Mouse (Mus musculus) stomach, embryonic 14.5 days (tissue): ENCODE results near the gene Tenm3. TPM values are rescaled to one million over a fixed set of nuclear protein-coding genes. Genes with fewer than 3 reads are reported as not detected.
"Not testable (repeated sequence)": the region's sequence is repeated elsewhere in the genome, so short reads cannot be mapped to it uniquely, and the experiment has no call there.

ENCODE experiments used
- ATAC-seq: fragments of 200-750 bp; cut with Nextera tagmentation; 2 replicates; pipeline ENCODE4 v1.8.0; 2017; ENCODE audit warnings: low read depth, moderate TSS enrichment; ENCODE audit not compliant: insufficient number of reproducible peaks, insufficient read depth, low FRiP score
- H3K27ac ChIP-seq: fragments of 300-500 bp; sonication (generic); 2 replicates; pipeline ENCODE4 v1.5.1; 2014; ENCODE audit warnings: mild to moderate bottlenecking, low read length, moderate library complexity, mixed read lengths
- H3K27me3 ChIP-seq: fragments of 300-500 bp; sonication (generic); 2 replicates; pipeline ENCODE4 v1.6.1; 2014; ENCODE audit warnings: low read length, control low read depth, mixed read lengths; ENCODE audit not compliant: control insufficient read depth, insufficient read depth
- H3K36me3 ChIP-seq: fragments of 300-500 bp; sonication (generic); 2 replicates; pipeline ENCODE4 v1.6.1; 2014; ENCODE audit warnings: mild to moderate bottlenecking, control low read depth, low read length, moderate library complexity, mixed read lengths; ENCODE audit not compliant: control insufficient read depth, insufficient read depth
- H3K4me1 ChIP-seq: fragments of 300-500 bp; sonication (generic); 2 replicates; pipeline ENCODE4 v1.6.1; 2014; ENCODE audit warnings: low read length, control low read depth, mixed read lengths; ENCODE audit not compliant: control insufficient read depth, insufficient read depth
- H3K4me2 ChIP-seq: fragments of 300-500 bp; sonication (generic); replicated peaks from 2 replicates; pipeline ENCODE4 v1.6.1; 2014; ENCODE audit warnings: low read depth, low read length, control low read depth
- H3K4me3 ChIP-seq: fragments of 300-500 bp; sonication (generic); 2 replicates; pipeline ENCODE4 v1.5.1; 2014; ENCODE audit warnings: low read depth, low read length, control low read depth
- H3K9ac ChIP-seq: fragments of 300-500 bp; sonication (generic); replicated peaks from 2 replicates; pipeline ENCODE4 v1.6.1; 2014; ENCODE audit warnings: low read depth, mild to moderate bottlenecking, control low read depth, low read length, moderate library complexity, mixed read lengths
- H3K9me3 ChIP-seq: fragments of 300-500 bp; sonication (generic); 2 replicates; pipeline ENCODE4 v1.6.1; 2016; ENCODE audit warnings: low read depth, low read length, control low read depth; ENCODE audit not compliant: control insufficient read depth
- WGBS: fragments of 180-500 bp; shearing (Covaris S2); extraction: QIAGEN DNeasy Blood & Tissue Kit; methylation state at CpG from one replicate; pipeline ENCODE4 v1.1.7; 2014; 5-methylcytosine and 5-hydroxymethylcytosine counted together
- polyA plus RNA-seq: library from polyadenylated mRNA; unstranded; fragments of >200 nt; fragmentation: Nextera tagmentation; extraction: Ambion mirVana; gene quantifications from 2 replicates; pipeline ENCODE4 v1.2.1, GENCODE M21; 2014

Tenm3 gene
- polyA plus RNA-seq, 1 experiment from 2014 or later = 29.8 TPM

DNA sequence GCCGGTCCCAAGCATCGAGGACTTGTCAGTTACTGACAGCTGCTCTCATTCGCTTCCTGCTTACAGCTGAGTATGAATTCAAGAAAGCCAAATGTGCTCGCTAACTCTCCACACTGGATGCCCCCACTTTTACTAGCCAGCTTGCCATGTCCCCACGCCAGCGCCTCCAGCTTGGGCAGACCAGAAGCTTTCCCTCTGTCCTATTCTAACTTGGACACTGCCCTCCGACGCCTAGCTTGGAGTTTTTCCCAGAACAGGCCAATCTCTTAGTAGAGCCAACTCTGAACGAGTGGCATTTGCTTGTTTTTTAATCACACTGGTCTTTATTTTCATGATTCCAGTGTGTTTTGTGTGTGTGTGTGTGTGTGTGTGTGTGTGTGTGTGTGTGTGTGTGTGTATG, 644.6 kb downstream of the Tenm3 start:
- Histone ChIP-seq H3K4me3 (no peak overlapping the region), H3K9ac (no peak overlapping the region), H3K4me1 (no peaks in the 10 kb centered on the region), H3K27me3 (no peaks in the 10 kb centered on the region), H3K4me2 (no peak overlapping the region), H3K27ac (no peak overlapping the region), H3K36me3 (no peaks in the 10 kb centered on the region), H3K9me3 (peaks cover 2% of the 10 kb centered on the region; the same call in 1 of the 2 replicates)
- 92% methylated on average over 9 of the region's 9 CpGs for WGBS
- no peak for ATAC-seq

DNA sequence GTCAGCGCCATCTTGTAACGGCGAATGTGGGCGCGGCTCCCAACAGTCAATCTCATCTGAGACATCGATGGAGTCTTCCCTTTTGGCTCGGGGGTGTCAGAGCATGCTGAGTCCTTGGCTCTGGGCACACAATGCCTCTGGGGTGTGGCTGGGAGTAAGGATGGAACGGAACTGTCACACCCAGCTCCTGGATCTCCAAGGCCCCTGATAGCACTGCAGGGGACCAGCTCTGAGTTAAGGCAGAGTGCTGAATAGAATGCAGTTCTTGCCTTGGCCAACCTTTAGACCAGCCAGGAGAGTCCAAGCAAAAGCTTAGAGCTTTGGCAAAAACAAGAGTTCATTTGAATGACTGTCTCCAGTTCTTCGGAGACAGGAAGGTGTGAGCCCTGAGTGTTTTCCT, 647.8 kb downstream of the Tenm3 start:
- Histone ChIP-seq H3K9ac (no peak overlapping the region), H3K9me3 (peaks cover 2% of the 10 kb centered on the region; the same call in 1 of the 2 replicates), H3K27ac (no peak overlapping the region), H3K4me1 (no peaks in the 10 kb centered on the region), H3K36me3 (no peaks in the 10 kb centered on the region), H3K27me3 (no peaks in the 10 kb centered on the region), H3K4me2 (no peak overlapping the region), H3K4me3 (no peak overlapping the region)
- ATAC-seq = no peak
- WGBS = 98% methylated on average over 9 of the region's 9 CpGs

DNA sequence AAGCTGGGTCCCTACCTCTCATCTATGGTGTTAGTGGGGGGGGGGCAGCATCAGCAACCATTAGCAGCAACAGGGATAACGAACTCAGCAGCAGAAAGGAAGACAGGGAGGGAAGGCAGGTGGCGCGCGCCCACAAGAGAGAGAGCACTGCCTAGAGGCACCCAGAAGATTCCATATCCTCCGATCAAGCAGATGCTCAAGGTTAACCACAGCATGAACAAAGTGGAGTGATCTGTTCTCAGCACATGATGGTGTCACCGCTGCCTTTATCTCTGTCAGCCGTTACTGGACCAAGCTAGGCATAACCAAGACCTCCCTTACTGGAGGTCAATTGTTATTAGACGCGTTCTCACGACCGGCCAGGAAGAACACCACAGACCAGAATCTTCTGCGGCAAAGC, 655.2 kb downstream of the Tenm3 start:
- no peaks in the 10 kb centered on the region for H3K27me3 ChIP-seq
- no peak overlapping the region for H3K4me2 ChIP-seq
- no peaks in the 10 kb centered on the region for H3K9me3 ChIP-seq
- H3K4me3 ChIP-seq = no peak overlapping the region
- no peak overlapping the region for H3K9ac ChIP-seq
- no peaks in the 10 kb centered on the region for H3K4me1 ChIP-seq
- ATAC-seq = no peak
- H3K36me3 ChIP-seq = no peaks in the 10 kb centered on the region
- 95% methylated on average over 12 of the region's 12 CpGs for WGBS
- H3K27ac ChIP-seq = no peak overlapping the region

DNA sequence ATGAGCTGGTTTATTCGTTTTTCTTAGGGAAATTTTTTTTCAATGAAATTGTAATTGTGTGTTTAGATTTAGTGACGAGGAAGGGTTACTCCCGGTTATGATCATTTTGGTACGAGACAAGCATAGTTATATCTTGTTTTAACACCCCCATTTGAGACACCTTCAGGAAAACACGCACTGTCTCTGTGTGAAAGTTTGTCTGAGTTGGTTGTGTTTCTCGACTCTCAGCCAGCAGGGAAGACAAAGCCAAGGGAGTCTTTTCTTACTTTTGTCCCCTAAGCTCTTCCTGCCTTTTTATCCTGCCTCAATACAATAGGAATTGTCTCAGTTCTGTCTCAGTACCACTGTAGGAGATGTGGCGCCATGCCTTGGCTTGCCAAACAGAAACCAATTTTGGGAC, 660.0 kb downstream of the Tenm3 start:
- H3K36me3 ChIP-seq = no peaks in the 10 kb centered on the region
- H3K4me3 ChIP-seq = no peak overlapping the region
- 89% methylated on average over 7 of the region's 7 CpGs for WGBS
- H3K27ac ChIP-seq = no peak overlapping the region
- H3K9ac ChIP-seq = no peak overlapping the region
- no peaks in the 10 kb centered on the region for H3K9me3 ChIP-seq
- no peak overlapping the region for H3K4me2 ChIP-seq
- no peak for ATAC-seq
- no peaks in the 10 kb centered on the region for H3K27me3 ChIP-seq
- H3K4me1 ChIP-seq = no peaks in the 10 kb centered on the region

DNA sequence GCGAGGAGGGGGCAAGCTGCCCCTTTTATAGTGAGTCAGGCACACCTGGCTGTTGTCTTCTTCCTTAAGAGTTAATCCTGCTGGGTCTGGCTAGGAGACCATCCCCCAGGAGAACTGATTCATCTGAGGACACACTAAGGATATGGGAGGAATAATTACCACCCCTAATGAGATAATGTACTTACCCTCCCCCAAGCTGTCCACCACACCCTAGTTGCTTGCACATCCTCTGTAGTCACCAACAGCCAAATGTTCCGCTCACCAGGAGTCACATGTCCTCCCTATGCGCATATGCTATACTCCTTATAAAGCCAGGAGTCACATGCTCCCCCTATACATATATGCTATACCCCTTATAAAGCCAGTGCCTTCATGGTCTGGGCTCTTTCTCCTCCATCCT, 662.8 kb downstream of the Tenm3 start:
- Histone ChIP-seq H3K9me3 (no peaks in the 10 kb centered on the region), H3K4me3 (no peak overlapping the region), H3K4me1 (no peaks in the 10 kb centered on the region), H3K36me3 (no peaks in the 10 kb centered on the region), H3K9ac (no peak overlapping the region), H3K27ac (no peak overlapping the region), H3K27me3 (no peaks in the 10 kb centered on the region), H3K4me2 (no peak overlapping the region)
- WGBS = 94% methylated on average over 3 of the region's 3 CpGs
- ATAC-seq = no peak

DNA sequence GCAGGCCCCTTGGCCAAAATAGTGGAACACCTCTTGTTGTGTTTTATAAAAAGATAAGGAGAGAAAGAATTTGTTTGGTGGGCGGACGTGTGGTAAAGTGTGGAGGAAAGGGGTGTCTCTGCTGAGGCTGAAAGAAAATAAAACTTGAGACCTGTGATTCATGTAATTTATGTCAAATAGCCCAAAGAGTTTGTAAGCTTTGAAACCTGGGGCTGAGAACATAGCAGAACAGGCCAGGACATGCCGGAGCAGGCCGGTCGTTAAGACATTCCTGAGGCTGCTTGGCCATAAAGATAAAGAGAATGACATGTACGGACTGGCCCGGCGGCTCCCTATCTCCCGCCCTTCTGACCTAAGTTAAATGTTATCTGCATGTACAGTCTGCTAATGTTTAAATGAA, 663.6 kb downstream of the Tenm3 start:
- not testable (repeated sequence) for H3K9ac ChIP-seq
- 87% methylated on average over 9 of the region's 9 CpGs for WGBS

DNA sequence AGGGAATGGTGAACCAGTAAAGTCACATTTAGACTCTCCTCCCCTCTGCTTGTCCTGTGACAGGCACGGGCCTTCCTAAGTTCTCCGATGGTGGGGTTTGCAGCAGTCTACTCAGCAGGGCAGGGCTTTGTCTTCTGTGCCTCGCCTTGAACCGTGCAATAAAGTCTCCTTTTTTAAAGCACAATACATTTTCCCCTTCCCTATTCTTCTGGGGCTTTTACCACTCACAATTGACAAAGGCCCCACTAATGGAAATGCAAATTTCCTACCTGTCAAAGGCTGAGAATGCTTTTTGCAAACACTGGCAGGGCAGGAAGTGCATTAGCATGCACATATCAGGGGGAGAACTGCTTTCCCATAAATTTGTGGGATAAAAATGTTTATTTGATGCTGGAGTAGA, 664.8 kb downstream of the Tenm3 start:
- no peaks in the 10 kb centered on the region for H3K9me3 ChIP-seq
- H3K27ac ChIP-seq = no peak overlapping the region
- no peak overlapping the region for H3K9ac ChIP-seq
- H3K4me1 ChIP-seq = no peaks in the 10 kb centered on the region
- no peaks in the 10 kb centered on the region for H3K36me3 ChIP-seq
- H3K4me2 ChIP-seq = no peak overlapping the region
- no peaks in the 10 kb centered on the region for H3K27me3 ChIP-seq
- H3K4me3 ChIP-seq = no peak overlapping the region
- no peak for ATAC-seq
- WGBS = 54% methylated on average over 4 of the region's 4 CpGs

More for the DNA sequence above, 663.6 kb downstream of the Tenm3 start:
- not testable (repeated sequence) for H3K36me3 ChIP-seq, H3K4me1 ChIP-seq, H3K9me3 ChIP-seq, H3K4me2 ChIP-seq, H3K27ac ChIP-seq, ATAC-seq, H3K4me3 ChIP-seq, H3K27me3 ChIP-seq

DNA sequence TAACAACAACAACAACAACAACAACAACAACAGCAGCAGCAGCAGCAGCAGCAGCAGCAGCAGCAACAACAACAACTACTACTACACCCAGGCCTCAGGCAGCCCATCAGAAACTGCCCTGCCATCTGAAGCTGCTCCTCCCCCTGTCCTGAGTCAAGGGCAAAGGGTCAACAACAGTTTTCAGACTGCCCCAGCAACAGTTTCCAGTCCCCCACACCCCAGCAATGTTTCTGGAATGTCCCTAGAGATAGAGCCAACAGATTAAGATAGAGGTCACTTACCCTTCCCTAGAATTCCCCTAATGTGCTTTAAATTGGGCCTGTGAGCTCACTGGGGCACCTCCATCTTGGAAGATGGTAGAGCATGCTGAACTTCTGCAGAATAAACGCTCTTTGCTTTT, 665.9 kb downstream of the Tenm3 start:
- WGBS = 100% methylated on average over 1 of the region's 1 CpGs
- Histone ChIP-seq H3K4me1 (no peaks in the 10 kb centered on the region), H3K4me2 (no peak overlapping the region), H3K4me3 (no peak overlapping the region), H3K9me3 (no peaks in the 10 kb centered on the region), H3K27me3 (no peaks in the 10 kb centered on the region), H3K9ac (no peak overlapping the region), H3K36me3 (no peaks in the 10 kb centered on the region), H3K27ac (no peak overlapping the region)
- ATAC-seq = no peak
